Mouse (Mus musculus) embryonic fibroblast, embryonic 13.5 days (primary cell): ENCODE results near the gene Gng2. TPM values are rescaled to one million over a fixed set of nuclear protein-coding genes. Genes with fewer than 3 reads are reported as not detected.

Experiments used
- H3K27ac ChIP-seq: 2 replicates; pipeline ENCODE4 v1.5.1; 2012; ENCODE audit warnings: low read length, control low read depth, inconsistent platforms; ENCODE audit not compliant: insufficient read depth
- H3K4me1 ChIP-seq: 2 replicates; pipeline ENCODE4 v1.6.1; 2011; ENCODE audit warnings: low read length; ENCODE audit not compliant: control insufficient read depth, insufficient read depth
- H3K4me3 ChIP-seq: 2 replicates; pipeline ENCODE4 v1.5.1; 2011; ENCODE audit warnings: mild to moderate bottlenecking, control low read depth, low read length; ENCODE audit not compliant: insufficient read depth
- CTCF ChIP-seq: IDR thresholded peaks from 2 replicates; pipeline ENCODE4 v1.5.1; 2011; ENCODE audit warnings: mild to moderate bottlenecking, control low read depth, low read length, moderate library complexity, borderline replicate concordance; ENCODE audit not compliant: insufficient read depth
- POLR2A ChIP-seq: IDR thresholded peaks from 2 replicates; pipeline ENCODE4 v1.6.1; 2011; ENCODE audit warnings: low read depth, mild to moderate bottlenecking, control low read depth, low read length, moderate library complexity
- polyA plus RNA-seq: library from polyadenylated mRNA; stranded (reverse); fragments of >200 nt; gene quantifications from 2 replicates; pipeline ENCODE4 v1.2.4, GENCODE M21; 2011; ENCODE audit warnings: low read depth; ENCODE audit not compliant: missing spikeins, insufficient read length

The Gng2 gene
- 37.9 and 40.1 TPM in 2 replicates for polyA plus RNA-seq

- peaks cover 6% of the 10 kb centered on the region; the same call in 1 of the 2 replicates for H3K4me1 ChIP-seq
- TF ChIP-seq POLR2A, result no peak
- H3K27ac ChIP-seq, result peak within 1 kb of the TSS; percentile 59
- peak within 1 kb of the TSS; percentile 95 for H3K4me3 ChIP-seq
Measured at GRCm38 (mm10) chr14:19977271-19978024, at the start of gene Gng2. Gene Gng2 (minus strand): TSS chr14:19977627.

GRCm38 (mm10) chr14:20024888-20025719 lies 47.7 kb upstream of the Gng2 start:
- Histone ChIP-seq H3K4me3 (no peak overlapping the region), H3K4me1 (no peaks in the 10 kb centered on the region), H3K27ac (no peak overlapping the region)
- no peak for TF ChIP-seq CTCF
- no peak for TF ChIP-seq POLR2A

- H3K4me1 ChIP-seq, result no peaks in the 10 kb centered on the region
- no peak for TF ChIP-seq POLR2A
- TF ChIP-seq CTCF, result no peak
- H3K4me3 ChIP-seq, result no peak overlapping the region
- no peak overlapping the region for H3K27ac ChIP-seq
Measured at GRCm38 (mm10) chr14:20023939-20024338, 46.5 kb upstream of the Gng2 start.

DNA sequence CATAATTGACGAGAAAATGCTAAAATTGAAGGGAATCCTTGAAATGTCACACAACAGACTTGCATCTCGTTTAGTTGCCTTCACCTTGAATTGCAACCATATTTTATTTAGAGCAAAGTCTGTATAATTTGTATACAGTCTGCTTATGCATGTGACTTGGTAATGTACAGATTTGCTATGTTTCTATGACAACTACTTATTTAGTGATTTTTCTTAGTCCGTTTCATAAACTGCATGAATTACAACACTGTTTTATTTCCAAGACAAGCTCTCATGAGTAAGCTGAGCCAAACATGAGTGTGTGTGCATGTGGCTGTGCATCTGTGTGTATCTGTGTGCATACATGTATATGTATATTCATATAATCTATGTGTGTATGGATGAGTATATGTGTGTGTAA lies 42.1 kb upstream of the Gng2 start:
- no peak for TF ChIP-seq CTCF
- TF ChIP-seq POLR2A, result no peak
- H3K27ac ChIP-seq, result no peak overlapping the region
- H3K4me3 ChIP-seq, result no peak overlapping the region
- H3K4me1 ChIP-seq, result no peaks in the 10 kb centered on the region

DNA sequence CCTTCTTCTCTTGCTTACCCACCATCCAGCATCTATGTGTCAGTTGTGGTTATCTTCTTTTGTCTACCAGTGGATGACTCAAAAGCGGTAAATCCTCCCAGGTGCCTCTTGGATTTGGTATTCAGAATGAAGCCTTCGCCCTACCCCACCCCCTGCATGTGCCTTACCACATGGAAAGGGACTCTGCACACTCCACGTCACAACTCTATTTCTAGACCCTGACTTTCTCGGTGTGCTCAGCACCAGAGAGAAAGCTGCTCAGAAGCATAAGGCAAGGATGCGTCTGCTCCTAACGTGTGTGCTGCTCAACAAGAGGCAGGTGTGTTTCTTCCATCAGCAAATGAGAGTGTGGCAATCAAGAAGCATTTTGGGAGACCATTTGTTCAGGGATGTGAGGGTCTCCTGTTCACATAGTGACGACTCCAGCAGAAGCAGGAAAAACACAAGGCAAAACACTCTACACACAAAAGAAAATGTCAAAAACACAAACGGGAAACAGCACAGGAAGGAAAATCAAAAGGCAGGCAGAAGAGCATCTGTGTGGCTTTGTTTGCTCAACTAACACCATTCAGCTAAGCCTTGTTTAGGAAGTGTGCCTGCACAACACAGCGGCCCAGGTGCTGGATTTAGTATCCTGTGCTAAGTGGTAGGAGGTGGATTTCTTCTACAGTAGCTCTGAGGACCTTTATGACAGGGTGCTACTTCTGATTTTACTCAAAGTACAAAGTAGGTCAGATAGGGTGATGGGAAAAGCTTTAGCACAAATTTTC lies 35.3 kb upstream of the Gng2 start:
- TF ChIP-seq CTCF (no peak), POLR2A (no peak)
- no peak overlapping the region for H3K27ac ChIP-seq
- no peak overlapping the region for H3K4me3 ChIP-seq

DNA sequence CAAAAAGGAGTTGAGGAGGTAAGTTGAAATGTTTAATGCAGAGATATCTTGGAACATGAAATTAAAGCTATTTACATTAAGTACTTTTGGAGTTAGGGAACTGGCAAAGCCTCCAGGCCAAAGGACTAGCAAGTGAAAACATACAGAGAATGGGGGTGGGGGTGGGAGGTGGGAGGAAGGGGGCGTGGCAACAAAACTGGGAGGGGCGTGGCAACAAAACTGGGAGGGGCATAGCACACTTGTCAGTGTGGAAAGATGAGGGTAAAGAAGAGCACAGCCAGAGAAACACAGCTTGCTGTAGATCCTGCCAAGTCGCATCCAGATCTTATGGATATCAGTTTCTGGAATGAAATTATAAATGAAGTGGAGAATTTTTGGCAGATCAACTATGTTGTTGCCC lies 30.0 kb upstream of the Gng2 start:
- no peak overlapping the region for H3K4me3 ChIP-seq
- TF ChIP-seq CTCF (no peak), POLR2A (no peak)

More for the DNA sequence above, 35.3 kb upstream of the Gng2 start:
- H3K4me1 ChIP-seq, result no peaks in the 10 kb centered on the region

GRCm38 (mm10) chr14:20004777-20005289 lies 27.4 kb upstream of the Gng2 start:
- TF ChIP-seq POLR2A (no peak), CTCF (no peak)
- Histone ChIP-seq H3K4me1 (no peaks in the 10 kb centered on the region), H3K27ac (no peak overlapping the region), H3K4me3 (no peak overlapping the region)

More for the DNA sequence above, 30.0 kb upstream of the Gng2 start:
- H3K4me1 ChIP-seq, result no peaks in the 10 kb centered on the region
- no peak overlapping the region for H3K27ac ChIP-seq

DNA sequence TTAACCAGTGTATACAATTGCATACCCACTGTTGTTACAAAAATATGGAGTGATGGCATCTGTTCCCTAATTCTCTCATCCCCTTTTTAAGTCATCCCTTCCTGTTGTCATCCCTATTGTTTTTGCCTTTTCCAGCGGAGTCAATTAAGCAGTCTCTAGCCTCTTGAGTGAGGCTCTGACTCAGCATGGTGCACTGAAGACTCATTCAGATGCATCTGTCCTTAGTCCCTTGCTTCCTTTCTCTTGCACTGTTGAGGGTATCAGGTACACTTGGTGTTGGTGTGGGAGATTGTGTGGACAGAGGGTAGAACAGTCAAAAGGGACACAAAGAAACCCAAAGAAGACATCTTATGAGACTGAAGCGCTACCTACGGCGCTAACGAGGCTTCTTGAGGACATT lies 19.4 kb upstream of the Gng2 start:
- TF ChIP-seq CTCF (no peak), POLR2A (no peak)
- Histone ChIP-seq H3K4me1 (no peaks in the 10 kb centered on the region), H3K27ac (no peak overlapping the region), H3K4me3 (no peak overlapping the region)

DNA sequence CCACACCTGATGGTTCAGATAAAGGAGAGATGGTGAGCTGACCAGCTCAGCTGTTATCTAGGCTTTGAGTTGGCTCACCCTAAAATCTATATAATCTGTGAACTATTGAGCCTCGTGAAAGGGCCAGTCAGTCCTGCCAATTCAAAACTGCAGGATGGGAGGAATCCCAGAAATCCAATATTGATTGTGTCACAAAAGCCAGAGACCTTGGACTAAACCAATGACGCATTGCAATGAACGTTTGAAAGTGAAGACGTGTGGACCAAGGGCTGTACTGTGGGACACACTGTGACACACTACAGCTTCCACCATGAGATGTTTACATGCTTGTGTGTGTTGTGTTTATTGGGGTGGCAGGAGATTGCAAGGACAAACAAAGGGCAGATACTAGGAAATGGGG lies 18.5 kb upstream of the Gng2 start:
- TF ChIP-seq POLR2A, result no peak
- TF ChIP-seq CTCF, result no peak

More for the DNA sequence above, 18.5 kb upstream of the Gng2 start:
- H3K4me3 ChIP-seq, result no peak overlapping the region
- H3K4me1 ChIP-seq, result no peaks in the 10 kb centered on the region
- H3K27ac ChIP-seq, result no peak overlapping the region
